Mouse (Mus musculus) natural killer cell, adult 2 months (primary cell): ENCODE results near the gene Gm20388.
A peak's percentile ranks its signal among the peaks of the same experiment; 100 is the strongest.

ENCODE experiments used
- DNase-seq, 2 experiments: peaks; one replicate each; pipeline ENCODE4 v3.0.0; 2022; ENCODE audit warnings: low spot score in 2 of 2

The Gm20388 gene

GRCm38 (mm10) chr8:121632401-121632800, 1721.8 kb downstream of the Gm20388 start:
- no peak for DNase-seq

GRCm38 (mm10) chr8:121635534-121635933, 1724.9 kb downstream of the Gm20388 start:
- DNase-seq, result no peak

DNA sequence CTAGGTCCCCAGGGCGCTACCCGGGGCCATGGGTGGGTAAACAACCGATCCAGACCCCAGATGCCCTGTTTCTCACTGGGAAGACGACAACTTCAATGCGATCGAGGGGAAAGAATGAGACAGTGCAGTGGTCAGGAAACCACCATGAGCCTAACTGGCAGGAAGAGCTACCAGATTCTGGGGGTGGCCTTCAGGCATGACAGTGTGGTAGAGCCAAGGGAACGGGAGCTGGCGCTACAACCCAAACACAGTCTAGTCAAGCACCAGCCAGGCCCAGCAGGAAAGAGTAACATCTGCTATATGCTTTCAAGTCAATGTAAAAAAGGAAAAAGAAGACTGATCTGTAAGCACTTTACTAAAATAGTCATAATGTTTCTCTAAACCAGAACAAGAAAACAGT, 1725.5 kb downstream of the Gm20388 start:
- DNase-seq, result no peak

DNA sequence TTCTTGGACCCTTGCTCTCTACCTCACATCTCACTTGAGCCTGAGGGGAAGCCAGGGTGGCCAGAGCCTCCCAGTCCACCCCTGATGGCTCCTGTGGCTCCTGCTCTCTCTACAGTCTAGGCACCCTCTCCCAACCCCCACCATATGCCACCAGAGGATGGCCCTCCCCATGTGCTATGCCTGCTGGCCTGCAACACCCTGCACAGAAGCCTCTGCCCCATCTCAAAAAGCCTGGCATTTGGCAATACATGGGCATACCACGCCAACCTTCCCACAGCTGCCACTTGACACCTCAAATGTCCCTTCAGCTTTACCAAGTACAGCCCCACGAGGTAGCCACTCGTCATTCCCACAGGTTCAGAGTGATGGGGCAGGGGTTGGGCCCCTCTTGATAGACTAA, 1732.2 kb downstream of the Gm20388 start:
- DNase-seq, result no peak

DNA sequence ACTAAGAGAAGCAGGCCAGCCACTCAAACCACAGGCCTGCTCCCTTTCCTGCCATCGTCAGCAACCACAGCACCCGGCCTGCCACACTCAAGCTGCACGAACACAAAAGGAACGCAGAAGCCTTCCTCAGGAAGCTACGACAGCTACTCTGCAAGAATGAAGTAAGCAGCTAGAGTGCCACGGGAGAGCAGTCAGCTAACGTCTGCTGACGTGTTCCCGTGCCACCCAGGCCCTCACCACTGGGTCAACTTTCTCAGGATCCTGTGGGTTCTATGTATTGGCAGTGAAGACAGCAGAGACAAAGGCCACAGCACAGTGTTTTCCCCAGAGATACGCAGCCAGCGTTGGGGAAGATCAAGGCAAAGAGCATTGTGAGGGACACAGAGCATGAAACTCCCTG, 1732.7 kb downstream of the Gm20388 start:
- DNase-seq, result no peak

DNA sequence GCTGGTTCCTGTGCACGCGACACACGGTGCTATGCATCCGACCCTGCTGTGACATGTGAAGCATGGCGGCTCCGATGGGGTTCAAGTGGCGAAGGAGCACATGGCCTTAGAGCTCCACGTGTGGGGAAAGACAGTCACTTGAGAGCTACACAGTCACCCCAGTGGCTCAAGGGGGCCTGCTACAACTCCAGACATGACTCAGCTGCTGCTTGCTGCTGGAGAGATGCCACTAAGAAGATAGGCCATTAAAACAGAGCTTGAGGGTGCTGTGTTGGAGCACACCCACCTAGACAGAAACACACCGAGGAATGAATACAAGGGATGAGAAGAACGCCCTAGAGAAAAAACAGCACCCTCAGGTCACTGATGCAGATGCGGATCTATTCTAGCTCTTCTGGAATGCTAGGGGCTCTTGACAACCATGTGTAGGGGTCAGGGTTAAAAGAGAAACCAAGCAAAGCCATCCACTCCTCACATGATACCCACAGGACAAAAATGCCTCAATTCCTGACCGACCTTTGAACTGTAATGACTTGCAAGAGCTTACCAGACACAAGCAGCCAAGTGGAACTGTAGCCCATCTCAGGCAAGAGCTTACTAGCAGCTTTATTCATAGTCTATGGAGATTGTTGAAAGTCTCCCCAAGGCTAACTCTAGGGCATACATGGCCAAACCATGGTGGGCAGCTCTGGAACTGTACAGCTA, 1737.0 kb downstream of the Gm20388 start:
- DNase-seq, result no peak

DNA sequence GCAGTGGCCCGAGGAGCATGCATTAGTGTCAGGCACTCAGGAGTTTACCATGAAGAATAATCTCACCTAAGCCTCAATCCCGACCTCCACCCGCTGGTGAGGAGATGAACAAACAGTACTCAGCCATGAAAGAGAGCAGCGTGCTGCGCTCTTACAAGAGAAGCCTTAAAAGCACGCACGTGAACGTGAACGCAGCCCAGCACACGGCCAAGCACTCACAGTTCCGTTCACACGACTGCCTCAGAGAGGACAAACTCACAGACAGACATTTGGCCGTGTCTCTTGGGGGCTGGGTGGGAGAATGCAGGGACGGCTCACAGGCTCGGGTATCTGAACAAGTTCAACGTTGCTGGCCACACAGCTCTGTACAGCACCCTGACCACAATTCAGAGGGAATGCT, 1737.8 kb downstream of the Gm20388 start:
- DNase-seq, result no peak

DNA sequence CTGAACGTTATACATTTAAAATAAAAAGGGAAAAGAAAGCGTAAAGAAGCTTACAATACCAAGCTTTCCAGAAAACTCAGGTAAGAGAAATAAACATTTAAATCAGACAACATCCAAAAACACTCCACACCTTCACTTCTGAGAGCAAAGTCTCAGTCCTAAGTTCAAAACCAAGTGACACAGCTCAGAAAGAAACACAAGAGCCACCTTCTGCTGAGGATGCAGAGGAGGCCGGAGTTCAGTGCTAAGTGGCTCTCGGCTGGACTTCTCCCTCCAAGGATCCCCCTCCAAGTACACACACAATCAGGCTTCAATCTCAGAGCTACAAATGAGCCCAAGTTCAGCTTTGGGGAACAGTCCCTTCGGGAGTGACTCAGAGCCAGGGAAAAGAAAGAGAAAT, 1738.8 kb downstream of the Gm20388 start:
- no peak for DNase-seq

- DNase-seq, result no peak
Observed at GRCm38 (mm10) chr8:121649904-121650303, 1739.3 kb downstream of the Gm20388 start.

DNA sequence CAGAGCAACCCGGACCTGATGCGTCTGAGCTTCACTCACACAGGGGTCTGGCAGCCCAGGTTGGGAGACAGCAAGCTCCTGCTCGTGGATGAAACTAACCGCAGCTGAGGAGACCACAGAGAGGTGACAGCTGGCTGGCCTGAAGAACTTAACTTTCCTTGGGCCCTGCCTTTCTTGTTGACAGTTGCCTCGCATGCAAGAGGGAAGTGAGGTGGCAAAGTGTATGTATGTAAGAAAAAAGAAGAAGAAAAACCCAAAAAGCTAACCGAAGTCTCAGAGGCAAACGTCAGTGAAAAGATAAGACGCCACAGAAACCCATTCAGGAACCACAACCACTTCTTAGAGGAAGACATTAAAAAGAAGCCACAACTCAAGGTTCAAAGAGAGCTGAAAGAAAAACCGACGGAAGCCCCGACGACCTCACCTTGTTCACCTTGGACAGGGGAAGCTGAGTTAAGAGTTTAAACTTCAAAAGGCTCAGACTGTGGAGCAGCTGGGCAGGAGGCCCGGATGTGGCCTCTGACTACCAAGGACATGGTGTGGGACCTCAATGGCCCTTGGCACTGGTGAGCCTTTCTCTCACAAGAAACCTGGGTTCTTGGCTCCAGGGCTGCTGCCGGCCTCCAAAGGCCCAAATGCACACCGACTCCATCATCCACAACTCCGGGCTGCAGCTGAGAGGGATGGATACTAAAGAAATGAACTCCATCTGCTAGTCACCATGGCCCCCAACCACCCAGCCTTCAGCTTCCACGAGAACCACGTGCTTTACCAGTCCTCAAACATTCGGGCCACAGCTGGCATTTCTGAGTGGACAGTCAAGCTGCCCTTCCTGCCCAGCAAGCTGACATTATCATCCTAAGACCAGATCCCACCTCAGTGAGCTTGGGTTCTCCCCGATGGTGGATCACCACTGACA, 1740.0 kb downstream of the Gm20388 start:
- DNase-seq, result peak in 1 of 2 experiments; percentile 16

GRCm38 (mm10) chr8:121651308-121651873, 1740.8 kb downstream of the Gm20388 start:
- DNase-seq, result no peak

DNA sequence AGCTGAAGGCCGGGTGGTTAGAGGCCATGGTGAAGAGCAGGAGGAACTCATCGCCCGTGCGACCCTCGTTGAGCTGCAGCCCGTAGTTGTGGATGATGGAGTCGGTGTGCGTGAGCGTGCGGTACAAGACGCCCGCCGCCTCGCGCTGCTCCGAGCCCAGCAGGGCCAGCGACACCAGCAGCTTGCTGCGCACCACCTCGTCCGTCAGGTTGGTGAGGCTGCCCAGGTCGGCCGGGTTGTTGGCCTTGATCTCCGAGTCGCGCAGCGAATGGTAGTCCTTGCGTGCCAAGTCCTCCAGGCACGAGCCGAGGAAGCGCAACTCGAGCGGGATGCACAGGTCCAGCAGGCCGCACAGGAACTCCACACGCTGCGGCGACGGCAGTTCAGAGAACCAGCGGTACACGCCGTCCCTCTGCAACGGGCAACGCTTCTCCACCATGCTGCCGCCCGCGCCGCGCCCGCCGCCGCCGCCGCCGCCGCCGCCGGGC, 1741.3 kb downstream of the Gm20388 start:
- DNase-seq, result no peak

DNA sequence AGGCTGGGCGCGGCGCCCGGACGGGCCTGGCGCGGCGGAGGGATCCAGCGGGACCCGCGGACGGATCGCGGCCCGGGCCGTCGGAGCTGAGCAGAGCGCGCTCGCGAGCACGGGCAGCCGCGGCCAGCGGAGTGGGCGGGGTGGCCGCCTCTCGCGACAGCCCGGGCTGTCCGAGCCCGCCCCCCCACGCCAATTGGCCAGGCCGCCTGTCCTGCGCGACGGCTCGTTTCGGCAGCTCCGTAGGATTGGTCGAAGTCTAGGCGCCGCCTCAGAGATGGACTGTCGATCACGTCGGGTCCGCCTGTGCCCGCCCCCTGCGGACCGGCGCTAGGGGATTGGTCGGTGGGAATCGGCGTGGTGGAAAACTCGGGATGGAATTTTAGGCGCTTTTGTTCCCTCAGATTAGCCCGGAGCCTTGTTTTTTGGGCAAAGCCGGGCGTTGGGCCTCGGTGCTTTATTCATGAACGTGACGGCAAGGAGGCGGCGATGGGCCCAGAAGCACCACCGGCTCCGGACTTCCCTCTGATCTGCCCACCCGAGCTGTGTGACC, 1742.2 kb downstream of the Gm20388 start, which contains the start of gene Zcchc14:
Gene Zcchc14, minus strand, starts transcription at position 128 of the 550 bp plus-strand sequence.
- DNase-seq, result no peak

GRCm38 (mm10) chr8:121653340-121654019, 1742.8 kb downstream of the Gm20388 start:
- DNase-seq, result no peak

GRCm38 (mm10) chr8:121654131-121654530, 1743.5 kb downstream of the Gm20388 start:
- no peak for DNase-seq

DNA sequence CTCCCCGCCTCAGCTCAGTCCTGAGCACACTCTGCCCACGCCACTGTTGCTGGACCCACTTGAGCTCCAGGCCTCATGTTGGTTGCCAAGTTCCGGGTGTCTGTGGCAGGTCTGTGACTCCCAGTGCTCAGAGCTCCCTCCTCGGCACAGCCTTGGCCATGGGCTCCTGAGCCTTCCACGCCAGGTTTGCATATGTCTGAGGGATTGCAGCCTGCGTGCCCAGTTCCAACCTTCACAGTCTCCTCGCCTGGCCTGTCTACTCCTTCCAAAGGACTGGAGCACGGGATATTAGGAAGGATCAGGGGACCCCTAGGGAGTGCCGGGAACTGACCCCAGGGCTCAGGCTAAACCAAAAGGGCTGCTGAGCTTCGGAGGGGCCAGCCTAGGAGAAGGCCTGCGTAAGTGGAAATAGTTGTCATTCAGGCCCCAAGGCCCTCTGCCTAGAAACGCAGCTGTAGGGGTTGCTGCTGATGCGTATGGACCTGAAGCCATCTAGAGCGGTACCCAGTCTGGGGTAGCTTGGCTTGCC, 1744.4 kb downstream of the Gm20388 start:
- no peak for DNase-seq

DNA sequence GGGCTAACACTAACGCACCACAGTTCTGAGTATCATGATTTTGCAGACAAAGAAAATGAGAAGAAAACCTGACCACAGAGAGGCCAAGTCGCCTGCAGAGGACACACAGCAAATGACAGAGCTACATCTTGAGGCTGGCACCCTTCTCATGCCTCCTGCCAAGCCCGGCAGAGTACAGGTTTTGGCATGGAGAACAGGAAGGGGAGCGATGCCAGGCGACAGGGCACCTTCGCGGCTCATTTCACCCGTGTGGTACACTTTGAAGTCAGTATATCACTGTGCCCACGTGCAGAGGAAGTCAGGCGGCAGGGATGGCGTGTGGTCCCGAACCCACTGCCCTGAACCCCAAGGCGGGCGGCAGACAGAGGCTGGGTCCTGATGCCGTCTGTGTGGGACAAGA, 1750.0 kb downstream of the Gm20388 start:
- no peak for DNase-seq

DNA sequence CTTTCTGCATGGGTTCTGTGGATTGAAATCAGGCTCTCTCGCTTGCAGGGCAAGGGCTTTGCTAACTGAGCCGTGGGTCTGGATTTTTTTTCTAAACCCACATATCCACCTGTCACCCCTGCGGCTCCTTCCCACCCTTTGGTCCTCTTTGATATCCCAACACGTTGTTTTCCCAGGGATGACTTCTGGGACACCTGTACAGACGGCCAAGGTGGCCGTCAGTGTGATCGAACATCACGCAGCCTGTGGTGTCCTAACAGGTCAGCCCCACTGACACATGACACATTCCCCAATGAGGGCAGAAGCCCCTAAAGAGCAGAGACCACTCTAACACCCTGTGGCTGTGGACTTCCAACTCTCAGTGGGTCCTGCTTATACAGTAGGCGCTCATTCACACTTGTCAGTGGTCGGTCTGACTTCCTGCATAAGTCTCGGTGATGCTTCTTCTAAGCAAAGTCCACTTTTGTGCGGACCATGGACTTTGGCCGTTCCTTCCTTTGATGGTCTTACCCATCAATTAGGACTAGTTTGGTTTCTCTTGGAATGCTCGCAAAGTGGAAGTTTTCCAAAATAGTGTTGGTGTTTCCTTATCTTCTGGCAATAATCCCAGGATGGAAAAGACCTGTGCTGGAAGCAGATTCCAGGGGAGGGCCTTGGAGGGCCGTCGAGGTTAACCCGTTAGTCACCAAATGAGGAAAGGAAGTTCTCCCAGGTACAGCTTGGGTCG, 1751.2 kb downstream of the Gm20388 start:
- DNase-seq, result no peak

DNA sequence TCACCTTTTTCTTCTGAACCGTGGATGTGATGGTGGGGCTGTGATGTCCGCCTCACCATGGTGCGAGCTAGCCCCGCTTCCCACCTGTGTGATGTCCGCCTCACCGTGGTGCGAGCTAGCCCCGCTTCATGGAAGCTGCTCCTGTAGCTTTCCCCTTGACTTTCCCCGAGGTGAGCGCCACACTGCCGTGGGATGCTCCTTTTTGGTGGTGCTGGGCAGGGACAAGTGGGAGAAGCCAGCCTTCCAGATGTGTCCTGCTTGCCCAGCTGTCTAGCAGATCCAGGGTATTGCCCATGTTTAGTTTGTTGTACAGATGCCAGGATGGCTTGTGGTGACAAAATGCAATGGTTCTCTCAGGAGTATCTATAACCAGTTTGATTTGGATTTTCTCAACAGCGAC, 1752.5 kb downstream of the Gm20388 start:
- DNase-seq, result no peak

DNA sequence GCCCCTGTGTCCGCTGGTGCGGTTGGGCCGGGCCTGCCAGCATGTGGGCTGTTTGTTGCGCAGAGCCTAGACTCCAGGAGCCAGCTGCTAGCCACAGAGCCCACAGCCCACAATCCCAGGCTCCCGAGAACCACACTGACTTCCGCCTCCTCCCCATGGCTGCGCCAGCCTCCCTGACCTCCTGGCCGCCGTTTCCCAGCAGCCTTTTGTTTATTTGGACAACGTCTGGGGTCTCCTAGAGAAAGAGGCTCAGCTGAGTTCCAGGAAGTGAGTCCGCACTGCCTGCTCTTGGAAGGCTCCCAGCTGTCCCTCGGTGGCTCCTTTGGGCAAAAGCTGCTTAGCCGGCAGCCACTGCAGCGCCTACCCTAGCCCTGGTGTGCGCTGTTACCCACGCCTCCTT, 1754.7 kb downstream of the Gm20388 start:
- DNase-seq, result no peak
